ENCODE assay signal across 16 mouse cellular contexts in the genomic region with DNA sequence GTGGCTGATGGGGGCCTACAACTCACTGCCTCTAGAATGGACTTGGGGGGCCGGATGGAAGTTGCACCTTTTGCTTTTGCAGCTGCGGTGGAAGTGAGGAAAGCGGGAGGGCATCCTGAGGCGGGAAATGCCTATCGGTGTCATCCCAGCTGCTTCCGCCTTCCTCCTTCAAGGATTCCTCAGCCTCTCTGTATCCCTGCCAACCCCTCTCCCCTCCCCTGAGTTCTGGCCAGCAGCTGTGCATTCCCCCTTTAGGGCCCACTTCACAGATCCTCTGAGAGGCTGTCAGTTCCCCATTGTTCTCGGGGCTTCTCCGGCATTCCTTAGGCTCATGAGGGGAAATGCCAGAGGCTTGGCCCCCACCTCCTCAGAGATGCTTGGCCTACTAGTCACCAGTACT. TPM values are rescaled to one million over a fixed set of nuclear protein-coding genes. Genes with fewer than 3 reads are reported as not detected.
DNase-seq lines count a peak whose midpoint lies in the region; ATAC-seq lines count a peak whose summit lies in the region.
"Had no signal": no experiment of that assay in that cellular context is flagged by ENCODE, and none has a peak within 500 bp of the region (broad histone marks: within the 10 kb centered on the region; RNA-seq: fewer than 3 reads in every experiment).

No protein-coding gene starts in this region.

- H3K27me3 ChIP-seq in embryonic facial prominence, embryonic 11.5 days (ENCODE audit: control insufficient read depth, insufficient read depth, low read length): no peaks in the 10 kb centered on the region
- H3K27me3 ChIP-seq: heart, embryonic 13.5 days; midbrain, embryonic 15.5 days; neural tube, embryonic 13.5 days had no signal

- no peaks in the 10 kb centered on the region for H3K4me1 ChIP-seq in embryonic facial prominence, embryonic 11.5 days (ENCODE audit: control insufficient read depth, insufficient read depth, low read length)
- H3K4me1 ChIP-seq: heart, embryonic 13.5 days; midbrain, embryonic 15.5 days; neural tube, embryonic 13.5 days had no signal

- 58% methylated on average over 8 of the region's 8 CpGs for WGBS in embryonic facial prominence, embryonic 11.5 days

- ATAC-seq in embryonic facial prominence, embryonic 11.5 days (replicated peaks; ENCODE audit: insufficient number of reproducible peaks, low FRiP score, low TSS enrichment, low read depth): 0 out of 2 replicates have a peak, but pooled peaks have one; percentile 18
- ATAC-seq: hindbrain, embryonic 16.5 days; midbrain, embryonic 15.5 days had no signal

- H3K36me3 ChIP-seq in embryonic facial prominence, embryonic 11.5 days (replicated peaks; ENCODE audit: control insufficient read depth, insufficient read depth, low read depth, low read length): no peaks in the 10 kb centered on the region
- H3K36me3 ChIP-seq: heart, embryonic 13.5 days; midbrain, embryonic 15.5 days; neural tube, embryonic 13.5 days had no signal

- no peak overlapping the region for H3K27ac ChIP-seq in embryonic facial prominence, embryonic 11.5 days (replicated peaks; ENCODE audit: low read depth, low read length)
- H3K27ac ChIP-seq: gastrocnemius, adult 2 months; heart, embryonic 13.5 days; liver, embryonic 14.5 days; midbrain, embryonic 15.5 days; neural tube, embryonic 13.5 days had no signal

- no peak overlapping the region for H3K4me2 ChIP-seq in embryonic facial prominence, embryonic 11.5 days (ENCODE audit: low read depth, low read length)
- H3K4me2 ChIP-seq: heart, embryonic 13.5 days; midbrain, embryonic 15.5 days; neural tube, embryonic 13.5 days had no signal

- no peak overlapping the region for H3K9ac ChIP-seq in embryonic facial prominence, embryonic 11.5 days (replicated peaks; ENCODE audit: low read length)
- H3K9ac ChIP-seq: heart, embryonic 13.5 days; liver, embryonic 14.5 days; midbrain, embryonic 15.5 days; neural tube, embryonic 13.5 days had no signal

- H3K4me3 ChIP-seq in embryonic facial prominence, embryonic 11.5 days (ENCODE audit: low read depth, low read length): no peak overlapping the region
- H3K4me3 ChIP-seq: gastrocnemius, adult 2 months; heart, embryonic 13.5 days; midbrain, embryonic 15.5 days; neural tube, embryonic 13.5 days had no signal

- H3K9me3 ChIP-seq in embryonic facial prominence, embryonic 11.5 days (replicated peaks; ENCODE audit: control insufficient read depth, low read length): no peaks in the 10 kb centered on the region
- H3K9me3 ChIP-seq: heart, embryonic 13.5 days; midbrain, embryonic 15.5 days; neural tube, embryonic 13.5 days had no signal

- intact Hi-C loops in heart, postnatal 25 days (cut with DNase I): no loop called here

- DNase-seq in heart, postnatal 4 days: peak; percentile 41
- DNase-seq in heart, postnatal 25 days (ENCODE audit: low spot score): no peak
- DNase-seq in lung, postnatal 10 days: peak; percentile 22
- DNase-seq in lung, postnatal 14 days: no peak
- DNase-seq in embryonic facial prominence, embryonic 11.5 days (ENCODE audit: low spot score): no peak
- DNase-seq in kidney, postnatal 36 days: peak; percentile 23 to 26
- no peak for DNase-seq in adipocyte (ENCODE audit: low spot score)
- DNase-seq in layer of hippocampus, postnatal 25 days (ENCODE audit: extremely low spot score in 1 of 2, low spot score in 1 of 2): no peak
- DNase-seq: adrenal gland, adult 2 months; gastrocnemius, adult 2 months; retina, postnatal 1 day had no signal

RNA-seq across cellular contexts. Expression of a gene that starts 28.6 kb away (rescaled TPM):
- 10 to 100 TPM; 41.9 to 43.9 TPM for total RNA-seq in heart, postnatal 4 days (2021)
- total RNA-seq in heart, postnatal 25 days (2021): 10 to 100 TPM in 1 of 2 experiments, 1 to 10 TPM in 1; 9.3 to 17.0 TPM
- polyA plus RNA-seq in embryonic facial prominence, embryonic 11.5 days (2014; fragmentation: Nextera tagmentation; extraction: Ambion mirVana): 3.2 and 3.8 TPM in 2 replicates
- total RNA-seq in layer of hippocampus, postnatal 25 days (2021): 10 to 100 TPM in 1 of 2 experiments, 1 to 10 TPM in 1; 9.6 to 16.7 TPM

Comparison
In these comparisons a context has a peak if more than half of its experiments do, and no peak if none do; other contexts are left out.
1. DNase-seq: peak in heart, postnatal 4 days (single experiment), lung, postnatal 10 days (single experiment) and kidney, postnatal 36 days (2 of 2); none in heart, postnatal 25 days (single experiment), lung, postnatal 14 days (single experiment), embryonic facial prominence, embryonic 11.5 days (single experiment), adipocyte (single experiment) and layer of hippocampus, postnatal 25 days (0 of 2).